Mouse (Mus musculus) layer of hippocampus, adult 9-11 months (tissue): ENCODE results near the gene Prrt4.
A peak's percentile ranks its signal among the peaks of the same experiment; 100 is the strongest.
"Not testable (repeated sequence)": the region's sequence is repeated elsewhere in the genome, so short reads cannot be mapped to it uniquely, and the experiment has no call there.

Source experiments
- DNase-seq: peaks from one replicate; pipeline ENCODE4 v3.0.0; 2022

Prrt4 gene

DNA sequence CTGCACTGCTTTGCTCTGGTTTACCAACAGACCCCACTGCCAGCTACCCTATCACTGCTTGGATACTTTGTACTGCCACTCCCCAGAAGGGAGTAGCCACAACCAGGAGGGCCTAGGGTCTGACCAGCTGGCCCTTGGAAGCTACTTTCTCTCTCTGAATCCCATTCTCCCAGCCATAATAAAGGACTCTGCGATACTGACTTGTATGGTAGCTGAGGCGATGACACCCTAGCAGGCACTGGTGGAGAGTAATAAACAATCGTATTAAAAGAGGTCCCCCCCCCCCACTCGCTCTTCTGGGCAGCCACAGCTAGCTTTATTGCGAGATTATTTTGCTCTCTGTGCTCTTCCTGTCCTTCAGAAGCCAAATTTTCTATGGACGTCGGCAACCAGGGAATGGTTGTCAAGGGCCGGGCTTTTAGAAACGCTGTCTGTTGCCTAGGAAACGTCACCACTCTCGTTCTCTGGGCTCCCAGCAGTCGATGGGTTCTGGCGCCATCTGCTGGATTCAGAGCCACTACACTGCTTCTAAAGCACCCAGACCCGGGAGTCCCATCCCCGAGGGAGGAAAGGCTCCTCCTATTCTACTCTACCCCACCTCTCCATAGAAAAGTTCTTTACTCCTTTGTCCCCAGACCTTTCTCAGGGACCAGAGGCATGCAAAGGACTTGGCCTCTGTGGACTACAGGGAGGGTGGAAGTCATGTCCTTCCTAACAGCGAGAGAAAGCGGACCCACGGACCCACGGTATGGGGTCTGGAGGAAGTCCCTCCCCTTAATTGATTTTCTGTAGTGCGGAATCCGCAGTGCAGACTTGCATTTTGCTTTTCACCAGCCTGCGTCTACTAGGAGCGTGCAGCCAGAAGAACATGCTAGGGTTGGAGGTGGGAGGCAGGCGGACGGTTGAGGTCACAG, 19.2 kb upstream of the Prrt4 start:
- DNase-seq: peak; percentile 93

DNA sequence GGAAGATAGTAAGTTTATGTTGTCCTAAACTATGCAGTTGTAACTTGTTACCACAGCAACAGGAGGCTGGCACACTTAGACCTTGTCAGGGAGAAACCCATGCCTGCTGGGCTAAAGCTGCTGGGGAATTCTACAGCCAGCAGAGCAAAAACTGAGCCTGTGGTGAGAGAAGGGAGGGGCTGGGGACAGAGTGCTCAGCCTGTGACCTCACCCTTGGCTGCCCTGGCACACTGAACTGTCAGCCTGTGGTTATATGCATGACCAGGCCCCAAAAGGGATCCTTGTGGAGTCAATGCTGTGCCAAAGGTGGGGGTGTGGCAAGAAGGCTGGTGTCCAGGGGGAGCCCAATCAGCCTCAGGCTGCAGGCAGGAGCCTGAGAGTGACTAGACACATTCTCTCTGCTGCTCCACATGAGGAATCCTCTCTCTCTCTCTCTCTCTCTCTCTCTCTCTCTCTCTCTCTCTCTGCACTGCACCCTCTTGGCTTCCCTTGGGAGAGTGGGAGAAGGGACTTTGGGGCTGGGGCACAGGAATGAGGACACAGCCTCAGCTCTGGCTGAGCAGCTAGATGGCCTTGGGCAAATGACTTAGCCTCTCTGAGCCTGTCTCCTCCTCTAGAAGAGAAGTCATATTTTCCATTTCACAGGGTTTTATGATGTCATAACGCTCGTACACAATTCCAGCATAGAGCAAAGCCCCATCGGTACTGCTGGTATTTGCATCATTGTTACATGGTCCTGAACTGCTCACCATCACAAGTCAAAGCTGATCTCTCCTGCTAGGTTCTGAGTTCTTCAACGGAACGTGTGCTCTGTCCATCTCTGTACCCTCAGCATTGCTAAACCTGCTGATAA, 16.7 kb upstream of the Prrt4 start:
- DNase-seq: no peak

DNA sequence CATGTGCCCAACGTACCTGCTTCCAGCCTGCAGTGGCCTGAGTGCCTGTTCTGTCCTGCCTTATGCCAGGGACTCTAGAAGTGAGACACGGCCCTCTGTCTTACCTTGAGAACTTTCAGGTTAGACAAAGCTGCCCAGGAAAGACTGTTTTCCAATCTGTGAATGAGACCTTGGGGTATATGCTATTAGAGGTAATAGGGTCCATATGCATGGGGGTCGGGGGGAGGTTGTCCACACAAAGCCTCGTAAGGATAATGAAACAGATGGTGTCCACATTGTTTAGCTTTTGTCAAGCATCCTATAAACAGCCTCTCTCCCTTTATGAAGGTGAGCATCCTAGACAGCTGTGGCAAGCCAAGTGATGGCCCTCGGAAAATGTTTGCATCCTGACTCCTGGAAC, 15.8 kb upstream of the Prrt4 start:
- DNase-seq: no peak

DNA sequence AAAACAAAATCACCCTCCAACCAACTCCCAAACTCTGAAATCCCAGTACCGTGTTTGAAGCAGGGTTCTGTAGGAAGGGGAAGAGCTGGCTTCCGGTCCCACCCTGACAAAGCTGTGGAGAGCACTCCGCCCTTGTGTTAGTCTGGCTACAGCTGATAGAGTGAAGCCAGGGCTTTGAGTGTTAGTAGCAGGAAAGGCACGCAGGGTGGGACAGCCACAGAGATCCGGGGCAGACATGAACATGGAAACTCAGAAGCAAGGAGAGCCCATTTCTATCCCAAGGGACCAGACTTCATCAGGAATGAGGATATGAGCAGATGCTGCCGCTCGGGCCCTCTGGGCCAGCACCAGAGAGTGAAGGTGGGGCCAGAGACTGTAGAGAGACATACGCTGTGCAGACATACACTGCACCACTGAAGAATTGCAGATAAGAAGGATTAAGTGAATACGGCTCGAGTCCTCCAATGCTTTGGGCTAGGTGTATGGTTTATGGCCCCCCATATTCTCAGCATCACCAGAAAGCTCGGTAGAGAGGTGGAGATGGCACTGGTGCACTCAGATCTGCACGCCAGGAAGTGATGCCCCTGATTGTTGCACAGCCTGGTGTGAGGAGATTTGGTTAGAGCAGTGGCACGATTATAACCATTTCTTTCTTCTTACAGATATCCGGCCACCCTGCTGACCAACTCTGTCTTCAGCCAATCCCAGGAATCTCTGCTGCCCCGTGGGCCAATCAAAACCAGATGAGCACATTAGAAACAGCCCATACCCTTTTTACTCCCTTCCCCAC, 14.8 kb upstream of the Prrt4 start:
- DNase-seq: no peak

DNA sequence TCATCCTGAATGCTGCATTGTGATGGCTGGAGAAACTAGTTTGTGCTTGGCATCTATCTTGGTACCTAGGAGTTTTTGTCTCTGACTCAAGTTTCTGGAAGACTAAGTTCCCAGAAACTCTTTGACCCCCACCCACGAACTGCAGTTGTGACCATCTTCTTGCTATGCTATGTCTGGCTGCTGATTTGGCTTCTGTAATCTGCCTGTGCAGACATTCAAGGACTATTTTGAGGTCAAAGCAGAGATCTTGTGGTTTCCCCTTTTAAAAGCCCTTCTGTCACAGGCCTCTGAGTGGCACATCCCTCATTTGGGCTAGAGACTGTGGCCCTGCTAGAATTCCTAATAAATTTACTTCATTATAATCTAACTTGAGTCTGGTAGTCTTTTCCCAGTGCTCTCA, 8.6 kb upstream of the Prrt4 start:
- no peak for DNase-seq

DNA sequence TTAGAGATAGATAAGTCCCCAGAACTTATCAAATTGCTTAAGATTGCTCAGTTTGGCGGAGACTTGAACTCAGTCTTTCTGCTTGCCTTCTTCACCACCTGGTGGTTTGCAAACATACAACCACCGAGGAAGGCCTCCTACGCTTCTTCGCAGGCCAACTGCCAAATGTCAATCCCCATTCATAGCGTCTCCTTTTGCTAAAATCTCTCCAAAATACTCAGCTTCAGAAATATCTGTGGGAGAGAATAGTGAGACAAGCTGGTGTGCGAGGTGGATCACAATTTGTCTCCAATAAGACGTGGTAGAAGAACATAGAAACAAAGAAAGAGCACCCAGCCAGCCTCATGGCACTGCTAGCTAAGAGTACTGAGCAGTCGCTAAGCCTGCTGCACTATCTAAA, 459 bp upstream of the Prrt4 start:
- peak; percentile 78 for DNase-seq

DNA sequence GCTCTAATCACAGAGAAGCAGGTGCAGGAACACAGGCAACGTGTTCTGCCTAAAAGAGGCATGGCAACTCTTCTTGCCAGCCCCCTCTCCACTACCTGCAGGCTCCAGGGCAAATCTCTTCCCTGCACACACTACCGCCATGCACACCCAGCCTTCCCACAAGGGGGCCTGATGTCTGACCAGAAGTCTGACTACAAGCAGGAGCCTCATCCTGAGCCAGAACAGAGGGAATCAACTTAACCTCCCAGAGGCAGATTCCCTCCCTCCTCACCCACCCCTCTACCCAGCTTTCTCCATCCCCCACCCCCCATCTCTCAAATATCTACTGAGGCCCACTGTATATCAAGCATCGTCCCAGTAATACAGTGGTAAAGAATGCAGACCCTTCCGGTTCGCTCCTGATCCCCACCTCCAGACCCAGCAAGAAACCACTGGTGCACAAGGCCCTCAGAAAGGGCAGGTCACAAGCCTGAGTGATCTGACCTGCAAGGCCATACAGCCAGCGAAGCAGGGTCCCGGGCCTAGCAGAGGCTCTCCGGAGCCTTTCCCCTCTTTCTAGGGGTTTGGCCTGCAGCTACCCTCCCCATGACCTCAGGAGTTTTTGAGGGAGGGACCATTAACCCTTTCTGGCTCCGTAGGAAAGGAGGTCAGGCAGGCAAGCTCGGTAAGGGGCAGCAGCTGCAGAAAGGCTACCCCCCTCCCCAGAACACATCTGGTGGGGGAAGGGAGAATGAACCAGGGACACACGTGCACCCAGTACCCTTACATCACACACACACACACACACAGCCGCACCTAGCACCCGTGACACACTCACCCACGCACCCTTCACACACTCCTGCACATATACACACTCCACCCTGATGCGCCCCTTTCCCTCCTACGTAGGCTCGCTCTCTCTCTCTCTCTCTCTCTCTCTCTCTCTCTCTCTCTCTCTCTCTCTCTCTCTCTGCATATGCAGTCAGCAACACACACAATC, 1.2 kb downstream of the Prrt4 start:
- DNase-seq: no peak

DNA sequence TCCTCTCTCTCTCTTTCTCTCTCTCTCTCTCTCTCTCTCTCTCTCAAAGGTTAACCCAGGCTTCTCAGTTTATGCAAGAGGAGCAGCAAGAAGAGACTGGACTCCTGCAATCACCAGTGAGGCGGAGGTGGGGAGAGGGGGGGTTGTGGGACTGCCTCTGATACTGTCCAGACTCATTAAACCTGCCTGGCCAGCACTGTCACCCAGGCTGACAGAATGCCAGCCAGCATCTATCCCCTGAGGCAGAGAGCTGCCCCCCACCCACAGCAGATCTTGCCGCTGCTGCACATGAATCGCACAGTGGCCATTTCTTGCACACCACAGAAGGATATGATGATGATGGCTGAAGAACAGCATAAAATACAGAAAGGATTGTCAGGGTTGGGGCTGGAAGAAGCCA, 4.3 kb downstream of the Prrt4 start:
- no peak for DNase-seq

DNA sequence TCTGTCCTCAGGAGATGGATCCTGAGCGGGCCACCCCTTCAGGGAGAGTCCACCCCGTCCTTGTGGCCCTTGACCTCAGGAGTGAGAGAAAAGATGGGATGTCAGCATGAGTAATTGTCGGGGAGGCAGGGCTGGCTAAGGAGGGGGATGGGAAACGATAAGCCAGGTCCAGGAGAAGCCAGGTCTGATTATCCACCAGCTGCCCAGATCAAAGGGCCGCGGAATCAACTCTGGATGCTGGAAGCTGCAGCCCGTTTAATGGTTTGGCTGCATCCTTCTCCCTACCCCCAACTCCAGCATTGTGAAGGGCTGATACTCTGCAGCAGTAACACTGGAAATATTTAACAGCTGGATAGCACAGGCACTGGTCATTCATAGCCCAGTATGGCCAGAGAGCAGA, 5.0 kb downstream of the Prrt4 start:
- DNase-seq: no peak

DNA sequence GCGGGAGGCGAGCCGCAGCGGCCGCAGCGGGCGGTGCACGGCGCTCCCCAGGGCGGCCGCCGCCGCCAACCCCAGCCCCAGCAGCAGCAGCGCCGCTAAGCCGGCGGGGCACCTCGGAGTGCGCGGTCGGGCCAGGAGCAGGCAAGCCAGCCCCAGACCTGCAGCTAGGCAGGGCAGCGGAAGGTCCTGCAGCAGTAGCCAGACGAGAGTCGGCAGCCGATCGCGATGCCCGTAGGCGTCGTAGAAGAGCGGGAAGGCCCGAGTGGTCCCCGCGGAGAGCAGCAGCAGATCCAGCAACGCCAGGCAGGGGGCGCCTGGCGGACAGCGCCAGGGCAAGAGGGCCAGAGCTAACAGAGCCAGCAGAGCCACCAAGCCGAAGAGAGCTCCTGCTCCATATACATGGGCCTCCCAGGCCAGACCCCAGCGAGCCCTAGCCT, 8.4 kb downstream of the Prrt4 start:
- DNase-seq: peak; percentile 68

DNA sequence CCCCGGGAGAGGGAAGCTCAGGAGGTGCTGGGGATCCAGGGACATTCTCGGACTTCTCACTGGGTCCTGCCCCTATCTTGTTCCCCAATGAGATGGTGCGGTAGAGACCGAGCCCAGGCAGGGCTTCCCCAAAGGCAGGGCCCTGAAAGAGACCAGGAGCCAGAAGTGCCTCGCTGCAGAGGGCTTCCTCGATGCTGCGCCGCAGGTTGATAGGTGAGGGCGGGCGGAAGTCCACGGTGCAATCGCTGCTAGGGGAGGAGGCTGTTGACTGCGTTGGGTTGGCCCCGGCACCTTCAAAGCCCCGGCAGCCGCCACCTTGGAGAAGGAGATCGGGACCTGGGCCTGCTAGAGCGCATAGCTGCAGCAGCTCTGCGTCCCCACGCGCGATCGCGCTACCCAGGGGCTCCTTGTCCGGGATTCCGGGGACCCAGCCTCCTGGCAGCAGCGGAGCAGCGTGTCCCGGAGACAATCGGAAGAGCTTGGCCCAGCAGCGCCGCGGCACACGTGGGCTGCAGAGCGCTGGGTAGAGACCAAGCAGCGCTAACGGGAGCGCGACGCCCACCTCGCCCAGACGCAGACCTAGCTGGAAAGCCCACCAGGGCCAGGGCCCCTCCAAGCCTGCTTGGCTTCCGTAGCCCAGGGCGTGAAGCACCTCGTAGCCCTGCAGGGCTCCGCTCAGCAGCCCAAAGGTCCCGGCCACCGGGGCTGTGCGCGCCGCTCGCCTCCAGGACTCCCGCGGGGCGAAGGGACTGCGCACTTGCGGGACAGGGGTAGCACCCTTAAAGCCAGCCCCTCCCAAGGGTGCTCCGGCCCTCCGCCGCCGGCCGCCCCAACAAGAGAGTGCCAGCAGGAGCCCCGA, 9.1 kb downstream of the Prrt4 start:
- no peak for DNase-seq

DNA sequence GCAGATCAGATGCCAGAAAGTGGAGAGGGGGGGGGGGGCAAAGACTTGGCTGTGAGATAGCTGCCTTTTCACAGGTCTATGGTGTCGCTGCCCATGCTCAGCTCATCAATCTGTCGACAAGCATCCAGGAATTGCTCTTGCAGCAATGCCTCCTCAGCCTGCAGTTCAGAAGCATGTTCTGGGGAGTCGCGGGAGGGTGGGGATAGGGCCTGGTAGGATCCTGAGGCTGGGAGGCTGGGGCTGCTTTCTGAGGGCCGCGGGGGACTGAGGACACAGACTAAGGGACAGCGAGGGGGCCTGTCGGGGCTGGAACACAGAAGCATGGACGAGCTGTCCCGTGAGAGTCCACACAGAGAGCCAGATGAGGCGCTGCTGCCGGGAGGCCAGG, 9.7 kb downstream of the Prrt4 start:
- no peak for DNase-seq

DNA sequence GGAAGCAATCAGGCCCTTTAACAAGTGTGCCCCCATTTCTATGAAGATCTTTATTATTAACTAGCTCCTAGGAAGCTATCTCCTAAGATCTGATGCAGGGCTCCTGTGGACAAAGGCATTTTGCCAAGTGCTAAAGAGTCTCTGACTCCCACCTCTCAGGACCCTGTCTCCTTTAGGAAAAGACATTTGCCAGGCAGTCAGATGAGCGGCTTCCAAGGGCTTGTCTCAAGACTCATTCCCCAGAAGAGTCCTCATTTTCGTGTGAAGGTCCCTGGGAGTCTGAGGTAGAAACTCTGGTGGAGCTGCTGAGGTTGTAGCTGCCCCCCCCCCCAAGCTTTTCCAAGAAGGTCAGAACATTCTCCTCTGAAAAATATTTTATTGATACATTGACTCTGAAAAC, 10.5 kb downstream of the Prrt4 start:
- DNase-seq: no peak

DNA sequence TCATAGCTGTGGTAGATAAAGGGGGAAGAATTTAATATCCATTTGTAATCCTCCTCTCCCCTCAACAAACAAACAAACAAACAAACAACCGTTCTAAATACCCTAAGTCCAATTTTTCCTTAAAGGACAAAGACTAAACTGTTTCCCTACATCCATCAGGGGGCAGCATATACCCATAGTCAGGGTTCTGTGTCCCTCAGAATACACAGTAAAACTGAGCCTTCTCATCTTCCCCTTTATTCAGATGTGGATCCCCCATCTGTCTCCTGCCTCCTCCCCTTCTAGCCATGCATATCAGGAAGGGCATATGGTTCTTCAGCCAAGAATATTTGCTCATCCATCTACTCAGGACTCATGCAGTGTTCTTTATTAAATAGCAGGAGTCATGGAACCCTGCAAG, 13.2 kb downstream of the Prrt4 start:
- DNase-seq: peak; percentile 26

DNA sequence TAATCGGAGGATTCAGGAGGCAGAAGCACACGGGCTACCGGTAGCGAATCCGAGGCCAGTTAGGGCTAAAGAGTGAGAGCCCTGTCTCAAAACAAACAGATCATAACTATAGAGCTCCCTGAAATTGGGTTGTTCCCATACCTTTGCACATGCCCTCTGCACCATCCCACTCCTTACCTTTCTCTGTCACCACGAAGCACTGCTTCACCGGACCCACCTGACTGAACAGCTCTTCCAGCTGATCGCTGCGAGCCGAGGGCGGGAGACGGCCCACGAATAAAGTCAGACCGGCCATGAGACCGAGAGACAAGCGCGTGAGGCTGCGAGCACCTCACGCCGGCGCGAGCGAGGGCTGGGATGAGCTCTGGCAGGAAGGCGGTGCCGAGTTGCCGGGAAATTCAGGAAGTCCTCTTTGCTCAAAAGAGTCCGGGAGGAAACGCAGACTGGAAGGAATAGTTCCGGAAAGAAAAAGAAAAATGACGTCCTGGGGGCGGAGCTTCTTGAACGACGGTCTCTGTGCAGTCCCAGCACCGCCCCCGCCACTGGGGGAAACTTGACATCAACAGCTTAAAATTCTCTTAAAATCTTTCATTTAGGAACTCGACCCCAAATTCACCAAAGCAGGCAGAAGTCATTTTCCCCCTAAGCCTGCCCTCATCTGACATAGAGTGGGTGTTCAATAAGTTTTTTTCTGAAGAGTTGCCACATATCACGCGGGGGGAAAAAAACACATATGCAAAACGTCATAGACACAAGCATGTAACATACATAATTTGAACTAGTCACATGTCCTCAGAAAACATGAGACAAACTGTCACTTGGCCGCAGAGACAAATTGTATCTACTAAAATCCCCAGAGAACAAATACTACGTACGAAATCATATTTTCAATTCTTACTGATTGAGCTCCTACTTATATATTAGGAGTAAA, 14.8 kb downstream of the Prrt4 start, which contains the start of gene Rbm28:
TSS of gene Rbm28 (minus strand) at position 693 of the 931 bp plus-strand sequence.
- peak; percentile 89 for DNase-seq

DNA sequence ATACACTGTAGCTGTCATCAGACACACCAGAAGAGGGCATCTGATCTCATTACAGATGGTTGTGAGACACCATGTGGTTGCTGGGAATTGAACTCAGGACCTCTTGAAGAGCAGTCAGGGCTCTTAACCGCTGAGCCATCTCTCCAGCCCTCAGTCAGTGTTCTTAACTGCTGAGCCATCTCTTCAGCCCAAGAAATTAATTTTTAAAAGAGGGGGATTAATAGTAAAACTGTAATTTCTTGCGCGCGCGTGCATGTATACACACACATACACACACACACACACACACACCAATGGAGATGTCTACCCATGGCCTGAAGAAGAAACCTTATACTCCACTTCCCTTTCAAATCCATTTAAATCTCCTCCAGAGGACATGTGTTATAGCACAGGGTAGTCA, 18.1 kb downstream of the Prrt4 start:
- not testable (repeated sequence) for DNase-seq

DNA sequence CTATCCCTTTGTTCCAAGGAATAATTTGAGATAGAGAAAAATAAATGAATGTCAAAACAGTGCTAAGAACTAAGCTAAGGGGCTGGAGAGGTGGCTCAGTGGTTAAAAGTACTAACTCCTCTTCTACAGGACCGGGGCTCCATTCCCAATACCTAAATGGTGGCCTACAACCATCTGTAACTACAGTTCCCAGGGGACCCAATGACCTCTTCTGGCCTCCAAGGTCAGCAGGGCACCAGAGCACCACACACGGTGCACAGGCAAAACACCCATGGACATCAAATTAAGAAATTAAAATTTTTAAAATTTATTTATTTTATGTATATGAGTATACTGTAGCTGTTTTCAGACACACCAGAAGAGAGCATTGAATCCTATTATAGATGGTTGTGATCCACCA, 18.6 kb downstream of the Prrt4 start:
- no peak for DNase-seq

DNA sequence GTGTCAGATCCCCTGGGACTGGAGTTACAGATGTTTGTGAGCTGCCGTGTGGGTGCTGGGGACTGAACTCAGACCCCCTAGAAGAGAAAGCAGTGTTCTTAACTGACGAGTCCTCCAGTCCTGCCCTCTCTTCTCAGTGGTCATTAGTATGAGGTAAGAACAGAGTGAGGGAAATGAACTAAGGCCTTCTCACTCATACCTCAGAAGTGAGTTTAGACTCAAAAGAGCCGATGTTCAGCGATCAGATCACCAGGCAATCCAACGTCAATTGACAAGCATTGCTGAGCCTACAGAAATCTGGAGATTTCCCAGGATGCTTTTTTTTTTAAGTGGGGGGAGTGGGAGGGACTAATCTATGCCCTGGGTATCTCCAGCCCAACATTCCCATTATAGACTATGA, 23.1 kb downstream of the Prrt4 start:
- DNase-seq: no peak

DNA sequence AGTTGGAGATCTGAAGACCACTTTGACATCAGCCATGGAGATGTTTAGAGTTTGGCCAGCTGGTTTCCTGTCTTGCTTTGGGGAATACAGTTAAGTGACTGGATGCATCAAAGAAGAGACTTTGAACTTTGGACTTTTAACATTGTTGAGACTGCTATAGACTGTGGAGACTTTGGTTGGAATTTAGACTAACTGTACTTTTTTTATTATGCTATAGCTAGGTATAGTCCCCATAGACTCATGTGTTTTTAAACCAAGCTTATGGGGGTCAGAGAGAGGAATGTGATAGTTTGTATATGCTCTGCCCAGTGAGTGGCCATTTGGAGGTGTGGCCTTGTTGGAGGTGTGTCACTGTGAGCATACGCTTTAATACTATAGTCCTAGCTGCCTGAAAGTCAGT, 29.4 kb downstream of the Prrt4 start:
- DNase-seq: no peak
